Mouse (Mus musculus): ENCODE data around the gene Lcn2. TPM values are rescaled to one million over a fixed set of nuclear protein-coding genes. Genes with fewer than 3 reads are reported as not detected.

Lcn2 gene
- polyA plus RNA-seq, 1 experiment from 2014 or later: 1.2 TPM

GRCm38 (mm10) chr2:32423481-32424331 lies 35.7 kb upstream of the Lcn2 start:
- H3K4me3 ChIP-seq: peak overlapping the region; percentile 37
- H3K4me1 ChIP-seq: peaks cover 41% of the 10 kb centered on the region
- H3K9ac ChIP-seq: peak overlapping the region; percentile 51
- no peaks in the 10 kb centered on the region for H3K9me3 ChIP-seq (replicated peaks)
- H3K27ac ChIP-seq: peak overlapping the region; percentile 84
- H3K4me2 ChIP-seq (replicated peaks): peak overlapping the region; percentile 66
- ATAC-seq (ENCODE audit: low FRiP score): peak; percentile 85
- WGBS: 2% methylated on average over 14 of the region's 14 CpGs
- H3K27me3 ChIP-seq: no peaks in the 10 kb centered on the region
- peaks cover 25% of the 10 kb centered on the region for H3K36me3 ChIP-seq

GRCm38 (mm10) chr2:32421851-32422251 lies 33.8 kb upstream of the Lcn2 start:
- H3K36me3 ChIP-seq: peaks cover 44% of the 10 kb centered on the region
- 90% methylated on average over 6 of the region's 6 CpGs for WGBS

GRCm38 (mm10) chr2:32420647-32421046 lies 32.6 kb upstream of the Lcn2 start:
- no peak for ATAC-seq (ENCODE audit: low FRiP score)
- WGBS: 87% methylated on average over 6 of the region's 6 CpGs
- Histone ChIP-seq H3K27me3 (no peaks in the 10 kb centered on the region), H3K9me3 (replicated peaks) (no peaks in the 10 kb centered on the region), H3K4me2 (replicated peaks) (no peak overlapping the region), H3K36me3 (peaks cover 56% of the 10 kb centered on the region), H3K4me3 (no peak overlapping the region), H3K9ac (no peak overlapping the region), H3K4me1 (peaks cover 22% of the 10 kb centered on the region), H3K27ac (no peak overlapping the region)

More at GRCm38 (mm10) chr2:32421851-32422251, 33.8 kb upstream of the Lcn2 start:
- Histone ChIP-seq H3K9me3 (replicated peaks) (no peaks in the 10 kb centered on the region), H3K4me2 (replicated peaks) (no peak overlapping the region), H3K27me3 (no peaks in the 10 kb centered on the region), H3K9ac (0 out of 2 replicates have a peak overlapping the region, but pooled peaks have one; percentile 23), H3K4me3 (no peak overlapping the region), H3K27ac (no peak overlapping the region), H3K4me1 (peaks cover 27% of the 10 kb centered on the region)
- ATAC-seq (ENCODE audit: low FRiP score): no peak

GRCm38 (mm10) chr2:32420066-32420608 lies 32.1 kb upstream of the Lcn2 start:
- Histone ChIP-seq H3K9me3 (replicated peaks) (no peaks in the 10 kb centered on the region), H3K4me3 (no peak overlapping the region), H3K9ac (no peak overlapping the region), H3K27ac (no peak overlapping the region), H3K4me2 (replicated peaks) (no peak overlapping the region), H3K27me3 (no peaks in the 10 kb centered on the region), H3K36me3 (peaks cover 61% of the 10 kb centered on the region), H3K4me1 (peaks cover 22% of the 10 kb centered on the region)
- 91% methylated on average over 12 of the region's 12 CpGs for WGBS
- no peak for ATAC-seq (ENCODE audit: low FRiP score)

- H3K9me3 ChIP-seq (replicated peaks): no peaks in the 10 kb centered on the region
- 97% methylated on average over 3 of the region's 3 CpGs for WGBS
- no peak overlapping the region for H3K4me3 ChIP-seq
- H3K27ac ChIP-seq: no peak overlapping the region
- H3K9ac ChIP-seq: no peak overlapping the region
- H3K4me2 ChIP-seq (replicated peaks): no peak overlapping the region
- H3K4me1 ChIP-seq: peaks cover 16% of the 10 kb centered on the region
- H3K27me3 ChIP-seq: no peaks in the 10 kb centered on the region
- no peak for ATAC-seq (ENCODE audit: low FRiP score)
- H3K36me3 ChIP-seq: peaks cover 69% of the 10 kb centered on the region
These were observed 31.3 kb upstream of the Lcn2 start for GRCm38 (mm10) chr2:32419359-32419758.

- WGBS: 89% methylated on average over 12 of the region's 12 CpGs
- Histone ChIP-seq H3K36me3 (peaks cover 76% of the 10 kb centered on the region), H3K9me3 (replicated peaks) (no peaks in the 10 kb centered on the region), H3K27ac (no peak overlapping the region), H3K4me3 (no peak overlapping the region), H3K4me2 (replicated peaks) (no peak overlapping the region), H3K4me1 (peaks cover 9% of the 10 kb centered on the region), H3K9ac (no peak overlapping the region), H3K27me3 (no peaks in the 10 kb centered on the region)
- no peak for ATAC-seq (ENCODE audit: low FRiP score)
These were observed 30.5 kb upstream of the Lcn2 start for GRCm38 (mm10) chr2:32418430-32419151.

- no peaks in the 10 kb centered on the region for H3K9me3 ChIP-seq (replicated peaks)
- H3K36me3 ChIP-seq: peaks cover 77% of the 10 kb centered on the region
- H3K27ac ChIP-seq: no peak overlapping the region
- no peak overlapping the region for H3K9ac ChIP-seq
- no peak for ATAC-seq (ENCODE audit: low FRiP score)
- no peaks in the 10 kb centered on the region for H3K27me3 ChIP-seq
- H3K4me2 ChIP-seq (replicated peaks): no peak overlapping the region
- 90% methylated on average over 8 of the region's 8 CpGs for WGBS
- no peaks in the 10 kb centered on the region for H3K4me1 ChIP-seq
- no peak overlapping the region for H3K4me3 ChIP-seq
These were observed 29.4 kb upstream of the Lcn2 start for GRCm38 (mm10) chr2:32417486-32417885.

- H3K9ac ChIP-seq: no peak overlapping the region
- no peak overlapping the region for H3K4me3 ChIP-seq
- no peak overlapping the region for H3K4me2 ChIP-seq (replicated peaks)
- no peak overlapping the region for H3K27ac ChIP-seq
- 87% methylated on average over 2 of the region's 2 CpGs for WGBS
- no peaks in the 10 kb centered on the region for H3K4me1 ChIP-seq
- ATAC-seq (ENCODE audit: low FRiP score): no peak
- no peaks in the 10 kb centered on the region for H3K9me3 ChIP-seq (replicated peaks)
- H3K36me3 ChIP-seq: peaks cover 77% of the 10 kb centered on the region
- H3K27me3 ChIP-seq: no peaks in the 10 kb centered on the region
These were observed 28.5 kb upstream of the Lcn2 start for GRCm38 (mm10) chr2:32416556-32416955.

- no peaks in the 10 kb centered on the region for H3K4me1 ChIP-seq
- H3K27me3 ChIP-seq: no peaks in the 10 kb centered on the region
- WGBS: 95% methylated on average over 12 of the region's 12 CpGs
- H3K27ac ChIP-seq: no peak overlapping the region
- H3K4me2 ChIP-seq (replicated peaks): no peak overlapping the region
- H3K4me3 ChIP-seq: no peak overlapping the region
- no peak for ATAC-seq (ENCODE audit: low FRiP score)
- no peak overlapping the region for H3K9ac ChIP-seq
- H3K9me3 ChIP-seq (replicated peaks): no peaks in the 10 kb centered on the region
- peaks cover 73% of the 10 kb centered on the region for H3K36me3 ChIP-seq
These were observed 27.7 kb upstream of the Lcn2 start for GRCm38 (mm10) chr2:32415801-32416200.

GRCm38 (mm10) chr2:32413936-32414335 lies 25.9 kb upstream of the Lcn2 start:
- no peak overlapping the region for H3K9ac ChIP-seq
- WGBS: 67% methylated on average over 5 of the region's 5 CpGs
- no peaks in the 10 kb centered on the region for H3K4me1 ChIP-seq
- H3K27me3 ChIP-seq: no peaks in the 10 kb centered on the region
- no peaks in the 10 kb centered on the region for H3K9me3 ChIP-seq (replicated peaks)
- no peak for ATAC-seq (ENCODE audit: low FRiP score)
- no peak overlapping the region for H3K4me2 ChIP-seq (replicated peaks)
- no peak overlapping the region for H3K4me3 ChIP-seq
- H3K27ac ChIP-seq: no peak overlapping the region
- H3K36me3 ChIP-seq: peaks cover 54% of the 10 kb centered on the region

GRCm38 (mm10) chr2:32412742-32413531 lies 24.9 kb upstream of the Lcn2 start:
- Histone ChIP-seq H3K4me3 (no peak overlapping the region), H3K27me3 (no peaks in the 10 kb centered on the region), H3K4me1 (no peaks in the 10 kb centered on the region), H3K36me3 (peaks cover 44% of the 10 kb centered on the region), H3K4me2 (replicated peaks) (no peak overlapping the region), H3K27ac (no peak overlapping the region), H3K9me3 (replicated peaks) (no peaks in the 10 kb centered on the region), H3K9ac (no peak overlapping the region)
- ATAC-seq (ENCODE audit: low FRiP score): no peak
- 86% methylated on average over 6 of the region's 6 CpGs for WGBS

- 85% methylated on average over 7 of the region's 7 CpGs for WGBS
- Histone ChIP-seq H3K27me3 (no peaks in the 10 kb centered on the region), H3K36me3 (peaks cover 29% of the 10 kb centered on the region), H3K4me3 (no peak overlapping the region), H3K9me3 (replicated peaks) (no peaks in the 10 kb centered on the region), H3K4me1 (no peaks in the 10 kb centered on the region), H3K9ac (no peak overlapping the region), H3K27ac (no peak overlapping the region), H3K4me2 (replicated peaks) (no peak overlapping the region)
- ATAC-seq (ENCODE audit: low FRiP score): no peak
These were observed 23.4 kb upstream of the Lcn2 start for GRCm38 (mm10) chr2:32411407-32411806.

All from hindbrain, embryonic 12.5 days (tissue).